Mouse (Mus musculus) midbrain, embryonic 15.5 days (tissue): Measurements from ENCODE around the gene Sipa1l1. TPM values are rescaled to one million over a fixed set of nuclear protein-coding genes. Genes with fewer than 3 reads are reported as not detected.
"Not testable (repeated sequence)": the region's sequence is repeated elsewhere in the genome, so short reads cannot be mapped to it uniquely, and the experiment has no call there.

ENCODE experiments used
- ATAC-seq: fragments of 200-750 bp; cut with Nextera tagmentation; replicated peaks from 2 replicates; pipeline ENCODE4 v1.8.0; 2017; ENCODE audit warnings: moderate TSS enrichment
- H3K27ac ChIP-seq: fragments of 300-500 bp; sonication (generic); 2 replicates; pipeline ENCODE4 v1.5.1; 2015; ENCODE audit warnings: mild to moderate bottlenecking, inconsistent platforms
- H3K27me3 ChIP-seq: fragments of 300-500 bp; sonication (generic); replicated peaks from 2 replicates; pipeline ENCODE4 v1.6.1; 2015; ENCODE audit warnings: inconsistent platforms
- H3K36me3 ChIP-seq: fragments of 300-500 bp; sonication (generic); replicated peaks from 2 replicates; pipeline ENCODE4 v1.6.1; 2015; ENCODE audit warnings: inconsistent platforms
- H3K4me1 ChIP-seq: fragments of 300-500 bp; sonication (generic); 2 replicates; pipeline ENCODE4 v1.6.1; 2015; ENCODE audit warnings: inconsistent platforms
- H3K4me2 ChIP-seq: fragments of 300-500 bp; sonication (generic); 2 replicates; pipeline ENCODE4 v1.6.1; 2015; ENCODE audit warnings: inconsistent platforms, mild to moderate bottlenecking, moderate library complexity
- H3K4me3 ChIP-seq: fragments of 300-500 bp; sonication (generic); 2 replicates; pipeline ENCODE4 v1.5.1; 2015; ENCODE audit warnings: mild to moderate bottlenecking, inconsistent platforms
- H3K9ac ChIP-seq: fragments of 300-500 bp; sonication (generic); 2 replicates; pipeline ENCODE4 v1.6.1; 2015; ENCODE audit warnings: mild to moderate bottlenecking, inconsistent platforms
- H3K9me3 ChIP-seq: fragments of 300-500 bp; sonication (generic); 2 replicates; pipeline ENCODE4 v1.6.1; 2016; ENCODE audit warnings: inconsistent platforms
- WGBS: fragments of 180-500 bp; shearing (Covaris S2); methylation state at CpG from one replicate; pipeline ENCODE4 v1.1.7; 2015; ENCODE audit warnings: mixed read lengths; 5-methylcytosine and 5-hydroxymethylcytosine counted together
- polyA plus RNA-seq: library from polyadenylated mRNA; unstranded; fragments of >200 nt; fragmentation: Nextera tagmentation; extraction: Ambion mirVana; gene quantifications from 2 replicates; pipeline ENCODE4 v1.2.1, GENCODE M21; 2015

The Sipa1l1 gene
- polyA plus RNA-seq, 1 experiment from 2014 or later, result 13.5 TPM

DNA sequence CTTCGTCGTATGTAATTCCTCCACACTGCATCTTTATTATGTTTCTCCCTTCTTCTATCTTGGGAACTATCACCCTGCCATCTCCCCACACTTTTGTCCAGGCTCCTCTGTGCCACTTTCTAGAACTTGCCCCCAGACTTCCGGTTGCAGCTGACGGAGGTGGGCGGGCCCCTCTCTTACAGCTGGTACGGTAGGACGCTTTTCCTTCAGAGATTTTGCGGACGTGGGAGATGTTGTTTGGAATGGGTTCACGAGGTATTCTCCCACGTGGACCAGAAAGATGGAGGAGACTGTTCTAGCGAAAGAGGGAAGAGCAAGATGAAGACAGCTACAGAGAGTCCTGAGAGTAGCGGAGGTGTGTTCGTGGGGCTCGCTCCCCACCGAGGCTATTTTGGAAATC lies 10.6 kb upstream of the Sipa1l1 start:
- 95% methylated on average over 16 of the region's 16 CpGs for WGBS
- no peaks in the 10 kb centered on the region for H3K27me3 ChIP-seq
- no peak for ATAC-seq

DNA sequence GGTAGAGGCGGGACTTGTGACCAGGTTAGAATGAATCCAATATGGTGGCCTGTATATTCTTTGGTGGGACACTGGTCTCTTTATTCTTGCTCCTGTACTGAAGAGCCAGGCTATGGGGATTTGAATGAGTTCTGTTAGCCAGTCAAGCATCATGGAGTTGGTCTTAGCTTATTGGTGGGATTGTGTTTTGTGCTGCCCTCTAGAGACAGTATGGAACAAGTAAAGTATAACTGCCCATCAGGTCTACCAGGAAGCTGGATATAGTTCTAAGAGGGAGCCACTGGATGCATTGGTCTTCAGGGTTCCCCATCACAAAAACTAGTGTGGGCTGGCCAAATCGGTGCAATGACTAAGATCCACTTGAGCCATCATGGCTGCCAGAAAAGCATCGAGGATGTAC lies 9.7 kb upstream of the Sipa1l1 start:
- no peak for ATAC-seq
- 97% methylated on average over 3 of the region's 3 CpGs for WGBS
- Histone ChIP-seq H3K4me2 (no peak overlapping the region), H3K9ac (no peak overlapping the region), H3K4me1 (no peaks in the 10 kb centered on the region), H3K27ac (no peak overlapping the region), H3K4me3 (no peak overlapping the region), H3K9me3 (no peaks in the 10 kb centered on the region), H3K36me3 (no peaks in the 10 kb centered on the region), H3K27me3 (no peaks in the 10 kb centered on the region)

More for the DNA sequence above, 10.6 kb upstream of the Sipa1l1 start:
- Histone ChIP-seq H3K9ac (no peak overlapping the region), H3K4me2 (no peak overlapping the region), H3K27ac (no peak overlapping the region), H3K4me3 (no peak overlapping the region), H3K36me3 (no peaks in the 10 kb centered on the region), H3K4me1 (no peaks in the 10 kb centered on the region), H3K9me3 (no peaks in the 10 kb centered on the region)

DNA sequence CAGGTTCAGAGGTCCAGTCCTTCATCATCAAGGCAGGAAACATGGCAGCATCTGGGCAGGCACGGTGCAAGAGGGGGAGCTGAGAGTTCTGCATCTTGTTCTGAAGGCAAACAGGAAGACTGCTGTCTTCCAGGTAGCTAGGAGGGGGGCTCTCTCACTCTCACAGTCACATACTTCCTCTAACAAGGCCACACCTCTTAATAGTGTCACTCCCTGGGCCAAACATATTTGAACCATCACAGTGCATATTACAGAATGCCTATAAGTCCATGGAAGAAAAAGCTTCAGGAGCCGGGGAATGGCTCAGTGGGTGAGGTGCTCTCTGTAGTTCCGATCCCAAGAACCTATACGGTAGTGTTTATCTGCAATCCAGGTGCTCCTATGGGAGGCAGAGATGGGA lies 3.5 kb upstream of the Sipa1l1 start:
- Histone ChIP-seq H3K9ac (no peak overlapping the region), H3K27ac (no peak overlapping the region), H3K4me3 (no peak overlapping the region)

DNA sequence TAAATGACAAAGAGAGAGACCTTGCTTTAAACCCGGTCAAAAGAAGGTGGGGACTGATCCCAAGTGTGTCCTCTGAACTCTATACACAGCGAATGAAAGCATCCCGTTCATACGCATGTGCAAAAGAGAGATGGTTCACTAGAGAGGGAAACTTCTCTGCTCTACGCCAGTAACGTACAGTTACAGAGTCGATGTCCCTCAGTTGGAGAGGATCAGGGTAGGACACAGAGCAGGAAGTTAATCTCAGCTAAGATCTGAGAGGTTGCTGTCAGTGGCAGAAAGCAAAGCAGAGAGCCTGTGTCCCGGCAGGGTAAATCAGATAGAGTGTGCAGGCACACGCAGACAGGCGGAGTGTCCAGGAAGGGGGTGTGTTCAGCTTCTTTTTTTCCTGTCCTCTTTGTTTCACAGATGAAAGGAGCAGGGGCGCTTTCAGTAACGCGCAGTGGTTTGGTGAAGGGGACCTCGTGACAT lies 3.0 kb upstream of the Sipa1l1 start:
- Histone ChIP-seq H3K27me3 (no peaks in the 10 kb centered on the region), H3K9me3 (no peaks in the 10 kb centered on the region), H3K4me1 (peaks cover 25% of the 10 kb centered on the region), H3K4me3 (no peak overlapping the region), H3K27ac (no peak overlapping the region), H3K9ac (no peak overlapping the region), H3K36me3 (no peaks in the 10 kb centered on the region), H3K4me2 (peak overlapping the region; percentile 41)
- 17% methylated on average over 14 of the region's 14 CpGs for WGBS
- ATAC-seq, result no peak

More for the DNA sequence above, 3.5 kb upstream of the Sipa1l1 start:
- Histone ChIP-seq H3K9me3 (no peaks in the 10 kb centered on the region), H3K4me2 (no peak overlapping the region), H3K36me3 (no peaks in the 10 kb centered on the region), H3K4me1 (peaks cover 20% of the 10 kb centered on the region), H3K27me3 (no peaks in the 10 kb centered on the region)
- WGBS, result 75% methylated on average over 4 of the region's 4 CpGs
- no peak for ATAC-seq

DNA sequence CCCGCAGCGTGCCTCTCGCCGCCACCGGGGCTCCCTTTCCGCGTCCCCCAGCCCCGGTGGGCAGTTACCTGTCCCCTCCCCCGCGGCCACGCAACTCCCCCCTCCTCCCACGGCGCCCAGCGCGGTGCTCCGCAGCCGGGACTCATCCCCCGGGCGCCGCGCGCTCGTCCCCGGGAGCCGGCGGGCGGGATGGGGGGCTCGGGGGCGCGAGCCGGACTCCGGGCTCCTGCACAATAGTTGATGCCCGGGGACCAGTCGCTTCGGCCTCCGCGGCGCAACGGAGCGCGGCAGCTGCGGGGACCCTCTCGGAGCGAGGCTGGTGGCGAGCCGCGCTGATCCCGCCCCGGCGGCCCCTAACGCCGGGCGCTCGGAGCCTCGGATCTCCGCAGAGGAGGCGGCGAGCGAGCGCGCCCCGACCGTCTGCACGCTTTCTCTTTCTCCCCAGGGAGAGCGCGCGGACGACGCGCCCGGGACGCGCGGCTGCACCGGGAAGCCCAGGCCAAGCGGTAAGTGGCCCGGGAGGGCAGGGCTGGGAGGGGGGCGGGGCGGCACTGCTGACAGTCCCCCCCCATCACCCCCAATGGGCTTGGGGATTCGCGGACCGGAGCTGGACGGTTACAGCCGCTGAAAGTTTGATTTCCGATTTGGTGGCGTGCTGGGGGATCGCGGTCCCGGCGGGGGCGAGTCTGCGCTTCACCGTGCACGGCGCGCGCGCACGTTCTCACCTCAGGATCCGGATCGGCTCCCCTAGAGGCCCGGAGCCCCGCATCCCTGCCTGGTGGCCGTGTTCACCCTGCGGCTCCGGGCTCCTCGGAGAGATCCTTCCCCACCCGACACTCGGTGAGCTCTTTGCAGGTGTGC lies 681 bp downstream of the Sipa1l1 start:
- Histone ChIP-seq H3K36me3 (no peaks in the 10 kb centered on the region), H3K4me1 (peaks cover 38% of the 10 kb centered on the region), H3K4me3 (peak overlapping the region; percentile 77), H3K9me3 (no peaks in the 10 kb centered on the region), H3K27me3 (no peaks in the 10 kb centered on the region), H3K4me2 (peak overlapping the region; percentile 96), H3K9ac (peak overlapping the region; percentile 75), H3K27ac (peak overlapping the region; percentile 90)
- under 1% methylated on average over 74 of the region's 109 CpGs for WGBS
- ATAC-seq, result peak; percentile 79

DNA sequence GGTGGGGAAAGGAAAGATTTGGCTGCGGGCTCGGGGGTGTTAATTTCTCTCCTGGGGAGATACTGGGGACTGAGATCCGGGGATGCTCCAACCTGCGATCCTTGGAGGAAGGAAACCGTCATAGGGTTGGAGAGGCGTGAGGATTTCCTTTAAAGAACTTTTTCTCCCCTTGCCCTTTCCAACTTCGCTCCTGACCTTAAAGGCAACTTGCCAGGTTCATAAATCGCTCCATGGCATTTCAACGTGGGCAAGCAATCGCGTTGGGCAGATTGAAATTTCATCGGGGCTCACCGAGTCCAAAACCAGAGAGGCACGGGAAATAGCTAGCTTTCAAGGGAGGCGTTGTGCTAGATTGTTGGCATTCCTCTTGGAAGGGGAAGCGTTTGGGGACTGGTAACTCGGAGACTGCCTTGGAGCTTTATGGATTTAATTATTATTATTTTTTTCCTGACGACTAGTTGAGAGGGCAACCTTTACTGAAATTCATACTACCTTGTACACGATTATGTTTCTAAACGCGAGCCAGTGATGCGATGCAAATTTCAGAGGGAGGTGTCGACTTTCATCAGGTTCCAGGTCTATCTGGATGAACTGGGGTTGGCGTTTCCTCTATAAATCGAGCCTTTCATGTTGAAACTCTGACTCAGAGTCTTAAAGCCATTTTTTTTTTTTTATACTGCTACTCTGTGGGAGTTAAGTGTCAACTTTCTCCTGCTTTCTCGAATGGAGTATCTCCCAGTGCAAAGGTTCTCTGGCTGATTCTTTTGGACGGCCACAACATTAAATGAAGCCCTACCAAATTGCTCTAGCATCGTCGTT lies 1.6 kb downstream of the Sipa1l1 start:
- WGBS, result 1% methylated on average over 29 of the region's 29 CpGs
- H3K27me3 ChIP-seq, result no peaks in the 10 kb centered on the region
- H3K36me3 ChIP-seq, result no peaks in the 10 kb centered on the region
- ATAC-seq, result no peak
- peak overlapping the region; percentile 77 for H3K4me3 ChIP-seq
- H3K4me1 ChIP-seq, result peaks cover 38% of the 10 kb centered on the region
- peak overlapping the region; percentile 90 for H3K27ac ChIP-seq
- H3K4me2 ChIP-seq, result peak overlapping the region; percentile 96
- H3K9me3 ChIP-seq, result no peaks in the 10 kb centered on the region
- peak overlapping the region; percentile 75 for H3K9ac ChIP-seq

DNA sequence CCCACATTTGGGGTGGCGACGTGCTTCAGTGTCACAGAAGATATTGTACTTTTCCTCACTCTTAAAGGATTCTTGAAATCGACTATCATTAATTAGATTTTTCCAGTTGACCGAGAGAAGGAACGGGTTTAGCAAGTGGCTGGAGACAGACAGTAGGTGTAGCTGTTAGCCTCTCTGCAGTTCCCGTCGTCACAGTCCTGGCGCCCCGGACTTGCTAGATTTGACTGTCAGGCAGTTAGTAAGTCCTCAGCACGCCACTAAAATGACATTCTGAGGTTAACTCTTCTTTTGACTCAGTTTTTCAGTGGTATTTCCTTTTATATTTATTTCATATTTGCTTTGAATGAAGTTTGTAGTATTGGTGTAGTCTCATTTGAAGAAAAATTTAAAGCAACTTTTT lies 2.5 kb downstream of the Sipa1l1 start:
- Histone ChIP-seq H3K9ac (no peak overlapping the region), H3K4me1 (peaks cover 30% of the 10 kb centered on the region), H3K27ac (no peak overlapping the region), H3K27me3 (no peaks in the 10 kb centered on the region), H3K4me3 (peak overlapping the region; percentile 77), H3K36me3 (no peaks in the 10 kb centered on the region), H3K9me3 (no peaks in the 10 kb centered on the region), H3K4me2 (peak overlapping the region; percentile 96)
- 18% methylated on average over 10 of the region's 10 CpGs for WGBS
- ATAC-seq, result no peak

DNA sequence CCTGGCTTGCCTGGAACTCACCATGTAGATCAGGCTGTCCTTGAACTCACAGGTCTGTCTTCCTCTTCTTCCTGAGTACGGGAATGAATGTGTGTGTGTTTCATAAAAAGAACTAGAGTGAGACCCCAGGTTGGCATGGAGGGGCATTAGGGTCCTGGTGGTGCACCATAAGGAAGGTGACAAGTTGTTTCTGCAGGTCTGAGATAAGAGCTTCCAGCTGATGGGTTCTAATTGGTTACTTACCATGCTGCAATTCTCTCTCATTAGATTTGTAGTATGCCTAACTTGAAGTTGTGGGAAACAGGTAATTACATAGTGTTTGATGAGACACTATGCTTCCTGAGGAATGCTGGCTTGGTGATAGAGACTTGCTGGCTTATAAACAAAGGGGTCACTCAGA lies 4.5 kb downstream of the Sipa1l1 start:
- 90% methylated on average over 1 of the region's 1 CpGs for WGBS
- ATAC-seq, result no peak

DNA sequence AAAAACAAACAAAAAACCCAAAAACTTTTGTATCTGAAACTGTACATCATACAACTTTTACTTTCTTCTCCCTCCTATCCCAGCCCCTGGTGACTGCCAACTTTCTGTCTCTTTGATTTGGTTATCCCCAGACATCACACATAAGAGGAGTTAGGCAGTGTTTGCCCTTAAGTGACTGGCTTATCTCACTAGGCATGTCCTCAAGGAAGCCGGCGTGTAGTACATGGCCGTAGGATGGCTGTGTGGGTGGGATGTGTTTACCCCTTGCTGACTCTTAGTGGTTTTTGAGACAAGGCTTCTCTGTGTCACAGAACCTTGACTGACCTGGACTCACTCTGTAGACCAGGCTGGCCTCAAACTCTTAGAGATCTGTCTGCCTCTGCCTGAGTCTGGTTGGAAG lies 6.6 kb downstream of the Sipa1l1 start:
- WGBS, result 94% methylated on average over 3 of the region's 3 CpGs
- Histone ChIP-seq H3K4me1 (peaks cover 17% of the 10 kb centered on the region), H3K36me3 (no peaks in the 10 kb centered on the region), H3K9ac (no peak overlapping the region), H3K27me3 (no peaks in the 10 kb centered on the region), H3K27ac (no peak overlapping the region), H3K4me3 (no peak overlapping the region), H3K9me3 (no peaks in the 10 kb centered on the region), H3K4me2 (no peak overlapping the region)
- ATAC-seq, result no peak

More for the DNA sequence above, 4.5 kb downstream of the Sipa1l1 start:
- no peaks in the 10 kb centered on the region for H3K27me3 ChIP-seq
- H3K27ac ChIP-seq, result no peak overlapping the region
- H3K4me1 ChIP-seq, result peaks cover 24% of the 10 kb centered on the region
- H3K4me3 ChIP-seq, result no peak overlapping the region
- no peaks in the 10 kb centered on the region for H3K9me3 ChIP-seq
- H3K36me3 ChIP-seq, result no peaks in the 10 kb centered on the region
- H3K4me2 ChIP-seq, result no peak overlapping the region
- no peak overlapping the region for H3K9ac ChIP-seq

DNA sequence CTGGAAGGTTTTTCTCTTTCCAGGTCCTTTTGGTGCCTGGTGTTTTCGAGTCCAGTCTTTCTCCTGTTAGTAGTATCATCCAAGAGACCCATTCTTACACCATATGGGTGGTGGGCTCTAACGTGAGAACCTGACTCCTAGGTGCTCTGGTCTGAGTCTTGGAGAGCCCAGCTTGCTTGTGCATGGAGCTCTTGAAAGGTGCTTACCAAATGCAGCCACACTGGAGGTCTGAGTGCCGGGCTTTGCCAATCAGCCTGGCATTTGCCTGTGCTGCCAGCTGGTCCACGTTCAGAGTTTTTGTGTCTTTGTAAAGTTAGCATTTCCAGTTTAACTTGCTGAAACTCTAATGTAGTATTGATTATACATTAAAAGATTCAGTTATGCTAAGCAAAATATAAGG lies 9.5 kb downstream of the Sipa1l1 start:
- 94% methylated on average over 4 of the region's 4 CpGs for WGBS
- H3K9me3 ChIP-seq, result no peaks in the 10 kb centered on the region
- no peak overlapping the region for H3K9ac ChIP-seq
- no peak overlapping the region for H3K27ac ChIP-seq
- no peak overlapping the region for H3K4me3 ChIP-seq
- ATAC-seq, result no peak
- H3K27me3 ChIP-seq, result no peaks in the 10 kb centered on the region
- H3K4me2 ChIP-seq, result no peak overlapping the region
- no peaks in the 10 kb centered on the region for H3K36me3 ChIP-seq
- no peaks in the 10 kb centered on the region for H3K4me1 ChIP-seq

DNA sequence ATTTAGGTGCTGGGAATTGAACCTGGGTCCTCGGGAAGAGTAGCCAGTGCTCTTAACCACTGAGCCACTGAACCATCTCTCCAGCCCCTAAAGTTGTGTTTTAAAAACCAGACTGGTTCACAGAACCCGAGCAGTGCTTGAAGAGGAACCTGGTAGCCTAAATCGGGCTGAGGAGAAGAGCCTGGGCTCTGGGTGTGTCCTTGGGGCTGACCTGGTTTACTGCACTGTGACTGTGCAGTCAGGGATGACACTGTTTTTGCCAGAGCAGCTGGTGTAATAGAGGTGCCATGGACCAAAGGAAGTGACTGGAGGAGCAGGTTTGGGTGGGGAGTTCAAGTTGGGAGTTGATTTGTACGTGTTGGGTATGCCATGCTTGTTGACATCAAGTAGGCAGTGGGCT lies 10.5 kb downstream of the Sipa1l1 start:
- WGBS, result 95% methylated on average over 4 of the region's 4 CpGs

DNA sequence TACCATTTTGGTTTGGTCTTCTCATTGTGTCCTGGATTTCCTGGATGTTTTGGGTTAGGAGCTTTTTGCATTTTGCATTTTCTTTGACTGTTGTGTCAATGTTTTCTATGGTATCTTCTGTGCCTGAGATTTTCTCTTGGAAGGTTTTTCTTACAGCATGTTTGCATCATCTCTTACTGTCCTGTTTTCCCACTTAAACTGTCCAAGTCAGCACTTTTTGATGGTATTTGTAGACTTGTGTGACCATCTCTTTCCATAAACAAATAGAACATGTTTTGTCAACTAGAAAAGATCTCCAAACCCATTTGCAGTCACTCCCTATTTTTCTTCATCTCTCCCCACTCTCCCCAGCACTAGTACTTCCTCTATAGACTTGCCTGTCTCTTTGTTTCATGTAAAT lies 17.0 kb downstream of the Sipa1l1 start:
- ATAC-seq, H3K9ac ChIP-seq, H3K4me3 ChIP-seq, H3K9me3 ChIP-seq, H3K4me1 ChIP-seq, H3K27ac ChIP-seq, H3K27me3 ChIP-seq, H3K36me3 ChIP-seq, H3K4me2 ChIP-seq: not testable (repeated sequence)

More for the DNA sequence above, 10.5 kb downstream of the Sipa1l1 start:
- no peaks in the 10 kb centered on the region for H3K4me1 ChIP-seq
- H3K27ac ChIP-seq, result no peak overlapping the region
- H3K27me3 ChIP-seq, result no peaks in the 10 kb centered on the region
- H3K4me3 ChIP-seq, result no peak overlapping the region
- H3K9me3 ChIP-seq, result no peaks in the 10 kb centered on the region
- H3K9ac ChIP-seq, result no peak overlapping the region
- H3K36me3 ChIP-seq, result no peaks in the 10 kb centered on the region
- no peak overlapping the region for H3K4me2 ChIP-seq
- ATAC-seq, result no peak
